Mouse (Mus musculus) G1E (cell line): ENCODE results near the gene Hoxd3.

ENCODE experiments used
- CTCF ChIP-seq: IDR thresholded peaks from 2 replicates; pipeline ENCODE4 v1.5.1; 2012; ENCODE audit warnings: low read depth, low read length, inconsistent platforms, mixed read lengths
- GATA1 ChIP-seq: IDR thresholded peaks from 2 replicates; pipeline ENCODE4 v1.6.1; 2012; ENCODE audit warnings: borderline replicate concordance, low read length, inconsistent platforms, mixed read lengths
- POLR2AphosphoS5 ChIP-seq: IDR thresholded peaks from 2 replicates; pipeline ENCODE4 v1.6.1; 2012; ENCODE audit warnings: low read depth, low read length, inconsistent platforms; ENCODE audit not compliant: insufficient replicate concordance
- TAL1 ChIP-seq: conservative IDR thresholded peaks from 2 replicates; pipeline ENCODE4 v1.6.1; 2012; ENCODE audit warnings: low read depth, low read length, inconsistent platforms, mixed read lengths

DNA sequence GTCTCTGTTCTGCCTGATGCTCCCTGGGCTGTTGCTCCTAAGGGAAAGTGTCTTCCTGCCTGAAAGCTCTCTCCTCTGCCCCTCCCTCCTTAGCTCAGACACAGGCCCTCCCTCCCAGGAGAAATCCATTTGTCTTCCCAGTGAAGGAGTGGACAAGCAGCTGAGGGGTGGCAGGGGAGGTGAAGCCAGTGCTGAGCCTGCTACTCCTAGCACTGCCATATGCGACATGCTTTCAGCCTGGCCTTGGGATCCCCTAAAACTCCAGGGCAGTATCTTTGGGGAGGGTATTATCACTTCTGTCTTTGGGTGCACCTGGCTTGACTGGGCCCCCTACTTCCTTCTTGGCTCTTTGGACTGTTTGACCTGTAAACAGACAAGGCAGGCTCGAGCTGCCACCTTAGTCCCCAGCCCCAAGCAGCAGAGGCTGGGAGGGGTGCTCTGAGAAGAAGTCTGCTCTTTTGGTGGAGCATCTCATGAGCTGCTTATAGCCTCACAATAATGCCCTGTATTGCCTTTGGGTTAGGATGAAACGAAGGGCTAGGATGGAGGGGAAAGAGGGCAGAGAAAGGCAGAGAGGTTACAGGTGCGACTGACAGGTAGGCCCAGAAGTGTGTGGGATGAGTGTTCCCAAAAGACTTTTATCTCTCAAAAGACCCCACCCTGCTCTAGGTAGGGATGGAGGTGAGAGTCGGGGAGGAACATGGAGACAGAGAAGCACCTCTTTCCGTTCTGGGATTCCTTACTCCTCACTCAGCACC, 34.0 kb downstream of the Hoxd3 start:
- TF ChIP-seq CTCF (no peak), TAL1 (no peak), POLR2AphosphoS5 (no peak), GATA1 (no peak)
